Mouse (Mus musculus) erythroid progenitor cell, adult 5-6 weeks (primary cell): ENCODE data around the gene Cemip2. TPM values are rescaled to one million over a fixed set of nuclear protein-coding genes. Genes with fewer than 3 reads are reported as not detected.

Experiments
- ATAC-seq: replicated peaks from 2 replicates; pipeline ENCODE4 v1.8.0; 2016; ENCODE audit warnings: moderate number of reproducible peaks, mild to moderate bottlenecking, moderate TSS enrichment, inconsistent platforms; ENCODE audit not compliant: poor library complexity, low FRiP score, severe bottlenecking
- total RNA-seq, 2 experiments: library from RNA; stranded (forward) in 1 of 2; stranded (reverse) in 1 of 2; fragments of 150-400 nt in 1 of 2; fragments of 186-747, 209-891 nt in 1 of 2; gene quantifications; 2 replicates each; pipeline versions ENCODE4 v1.2.3 to v1.2.4; 2015 to 2017; ENCODE audit warnings: low replicate concordance in 2 of 2

Gene Cemip2
- total RNA-seq (2015; ENCODE audit: low replicate concordance) (1.7 and 2.2 TPM in 2 replicates), total RNA-seq (2017; ENCODE audit: low replicate concordance) (3.3 and 3.8 TPM in 2 replicates)

- ATAC-seq, result peak; percentile 96
These were observed at the start of gene Cemip2 for GRCm38 (mm10) chr19:21778147-21778917. Gene Cemip2, plus strand, starts transcription at chr19:21778342.

GRCm38 (mm10) chr19:21728342-21728741 lies 49.8 kb upstream of the Cemip2 start:
- ATAC-seq, result no peak

GRCm38 (mm10) chr19:21731887-21732286 lies 46.3 kb upstream of the Cemip2 start:
- no peak for ATAC-seq

GRCm38 (mm10) chr19:21733176-21733575 lies 45.0 kb upstream of the Cemip2 start:
- no peak for ATAC-seq

GRCm38 (mm10) chr19:21734112-21734511 lies 44.0 kb upstream of the Cemip2 start:
- no peak for ATAC-seq

GRCm38 (mm10) chr19:21737446-21737845 lies 40.7 kb upstream of the Cemip2 start:
- no peak for ATAC-seq

- no peak for ATAC-seq
These were observed 40.1 kb upstream of the Cemip2 start for GRCm38 (mm10) chr19:21737881-21738590.

GRCm38 (mm10) chr19:21738591-21739280 lies 39.4 kb upstream of the Cemip2 start:
- ATAC-seq, result no peak

GRCm38 (mm10) chr19:21742138-21742537 lies 36.0 kb upstream of the Cemip2 start:
- no peak for ATAC-seq

GRCm38 (mm10) chr19:21745586-21745985 lies 32.6 kb upstream of the Cemip2 start:
- ATAC-seq, result no peak

- peak; percentile 78 for ATAC-seq
These were observed 30.8 kb upstream of the Cemip2 start for GRCm38 (mm10) chr19:21747356-21747755.

- ATAC-seq, result no peak
These were observed 28.0 kb upstream of the Cemip2 start for GRCm38 (mm10) chr19:21750154-21750553.

- no peak for ATAC-seq
These were observed 16.5 kb upstream of the Cemip2 start for GRCm38 (mm10) chr19:21761676-21762075.

GRCm38 (mm10) chr19:21764013-21764412 lies 14.1 kb upstream of the Cemip2 start:
- ATAC-seq, result no peak

- ATAC-seq, result no peak
These were observed 13.4 kb upstream of the Cemip2 start for GRCm38 (mm10) chr19:21764738-21765137.

GRCm38 (mm10) chr19:21767500-21768045 lies 10.6 kb upstream of the Cemip2 start:
- no peak for ATAC-seq

GRCm38 (mm10) chr19:21769796-21770195 lies 8.3 kb upstream of the Cemip2 start:
- ATAC-seq, result no peak

GRCm38 (mm10) chr19:21771586-21771985 lies 6.6 kb upstream of the Cemip2 start:
- no peak for ATAC-seq

GRCm38 (mm10) chr19:21773621-21774020 lies 4.5 kb upstream of the Cemip2 start:
- ATAC-seq, result no peak

GRCm38 (mm10) chr19:21775629-21776028 lies 2.5 kb upstream of the Cemip2 start:
- ATAC-seq, result no peak
